Mouse (Mus musculus) cerebellum, postnatal 36 days (tissue): ENCODE results near the gene A3galt2.
A peak's percentile ranks its signal among the peaks of the same experiment; 100 is the strongest.

ENCODE experiments used
- DNase-seq, 2 experiments: peaks; one replicate each; pipeline ENCODE4 v3.0.0; 2021 to 2022; ENCODE audit warnings: mixed read lengths in 2 of 2

A3galt2 gene

DNA sequence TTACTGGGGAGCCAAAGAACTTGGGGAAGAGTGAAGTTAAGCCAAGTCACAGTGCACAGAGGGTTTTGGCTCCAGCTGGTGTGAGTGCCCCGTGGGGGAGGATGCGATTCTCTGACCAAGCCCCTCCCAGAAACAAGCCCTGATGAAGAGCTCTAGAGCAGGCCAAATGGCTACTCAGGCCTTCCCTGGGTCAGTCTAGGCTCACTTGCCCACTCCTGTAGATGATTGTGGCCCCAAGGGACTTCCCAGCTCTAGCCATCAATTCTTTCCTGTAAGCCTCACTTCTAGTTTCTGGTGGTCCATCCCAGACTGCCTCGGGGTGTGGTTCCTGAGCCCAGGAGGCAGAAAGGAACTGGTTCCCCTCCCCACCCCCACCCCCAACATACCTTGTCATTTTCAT lies at the start of gene A3galt2:
A3galt2 (plus strand) TSS at position 301 of the 400 bp plus-strand sequence.
- no peak for DNase-seq

DNA sequence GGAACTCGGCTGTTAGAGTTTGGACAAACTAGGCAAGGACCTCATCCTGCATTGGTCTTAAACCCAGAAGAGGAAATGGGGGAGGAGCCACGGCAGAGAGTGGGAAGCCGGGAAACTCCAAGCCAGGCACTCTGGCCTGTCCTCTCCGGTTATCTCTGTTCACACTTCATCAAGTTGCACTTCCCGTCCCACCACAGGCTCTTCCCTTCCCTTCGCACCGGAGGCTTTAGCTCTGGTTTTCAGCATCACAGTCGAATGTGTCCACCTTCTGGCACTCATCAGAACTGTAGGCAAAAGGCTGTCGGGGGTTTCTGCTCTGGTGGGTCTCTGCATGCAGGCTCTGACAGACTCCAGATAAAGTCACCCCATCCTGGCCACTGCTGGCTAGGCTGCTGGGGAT lies 48.5 kb upstream of the A3galt2 start:
- DNase-seq: no peak

DNA sequence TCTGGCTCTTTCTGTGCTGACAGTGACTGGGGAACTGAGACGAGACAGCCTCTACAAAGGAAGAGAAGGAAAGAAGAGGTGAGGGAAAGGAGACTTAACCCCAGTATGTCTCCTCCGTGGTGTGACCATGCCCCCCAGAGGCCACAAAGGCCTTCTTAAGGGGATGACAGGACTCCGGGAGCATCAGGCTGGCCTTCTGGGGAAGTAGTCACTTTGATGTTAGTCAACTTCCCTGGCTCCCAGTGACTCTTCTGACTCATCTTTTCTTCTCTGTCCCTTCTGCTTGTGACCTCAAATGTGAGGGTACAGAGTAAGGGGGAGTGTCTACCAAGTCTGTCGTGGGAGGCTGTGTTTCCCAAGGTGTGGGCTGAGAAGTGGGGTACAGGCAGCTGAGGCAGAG lies 47.8 kb upstream of the A3galt2 start:
- no peak for DNase-seq

DNA sequence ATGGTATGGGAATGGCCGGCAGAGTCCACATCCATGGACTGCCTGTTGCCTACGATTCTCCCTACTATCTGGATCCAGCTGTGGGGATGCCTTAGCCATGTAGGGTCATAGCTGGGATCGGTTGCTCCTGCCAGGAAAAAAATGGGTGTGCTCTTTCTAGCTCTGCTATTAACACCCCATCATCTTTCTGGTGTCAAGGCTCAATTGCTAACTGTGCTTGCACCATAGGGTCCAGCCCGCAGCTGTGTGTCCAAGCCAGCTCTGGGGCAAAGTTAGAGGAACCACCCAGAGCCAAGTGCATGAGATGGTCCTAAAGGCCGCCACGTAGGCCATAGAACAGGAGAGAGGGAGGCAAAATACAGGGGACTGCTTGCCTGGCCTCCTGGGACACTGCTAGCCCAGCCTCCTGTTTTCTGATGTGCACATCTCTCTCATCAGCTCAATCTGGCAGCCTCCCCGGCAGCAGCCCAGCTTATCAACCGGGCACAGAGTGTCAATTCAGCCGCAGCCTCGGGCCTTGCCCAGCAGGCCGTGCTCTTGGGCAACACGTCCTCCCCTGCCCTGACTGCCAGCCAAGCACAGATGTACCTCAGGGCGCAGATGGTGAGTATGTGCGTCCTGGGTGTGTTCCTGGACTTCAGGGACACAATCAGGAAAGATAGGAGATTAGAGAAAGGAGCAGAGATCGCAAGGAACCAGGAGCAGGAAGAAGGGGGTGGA lies 45.9 kb upstream of the A3galt2 start:
- DNase-seq: peak; percentile 43 to 47

DNA sequence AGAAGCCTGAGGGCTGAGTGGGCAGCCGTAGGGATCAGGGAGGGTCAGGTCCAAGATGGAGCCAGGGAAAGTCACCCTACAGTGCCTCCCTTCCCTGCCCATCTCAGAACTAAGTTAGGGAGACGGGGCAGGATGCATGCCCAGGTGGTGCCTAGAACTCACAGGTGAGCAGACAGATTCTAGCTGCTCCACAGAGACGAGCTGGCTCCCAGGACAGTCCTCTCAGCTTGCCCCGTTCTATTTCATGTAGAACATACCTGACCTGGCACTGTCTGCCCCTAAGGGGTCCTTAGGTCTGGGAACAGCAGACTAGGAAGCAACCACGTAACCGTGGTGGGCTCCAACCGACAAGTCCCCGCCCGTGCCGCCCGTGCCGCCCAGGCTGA lies 45.4 kb upstream of the A3galt2 start:
- no peak for DNase-seq

DNA sequence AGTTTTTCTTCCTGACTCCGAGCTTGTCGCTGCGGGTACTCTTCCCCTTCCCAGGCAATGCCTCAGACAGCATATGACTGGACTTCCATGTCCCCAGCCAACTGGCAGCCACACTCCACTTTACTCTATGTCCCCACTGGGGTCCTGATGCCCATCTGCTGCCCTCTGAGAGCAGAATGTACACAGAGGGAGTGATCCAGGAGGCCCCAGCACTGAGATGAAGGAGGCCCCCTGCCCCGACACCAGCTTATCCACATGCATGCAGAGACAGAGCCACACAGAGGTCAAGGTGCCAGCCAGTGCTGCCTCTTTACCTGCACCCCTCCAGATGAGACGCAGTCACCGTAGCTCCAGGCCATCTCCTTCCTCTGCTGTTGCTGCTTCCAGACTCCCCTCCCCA lies 44.9 kb upstream of the A3galt2 start:
- DNase-seq: peak; percentile 45 to 49

DNA sequence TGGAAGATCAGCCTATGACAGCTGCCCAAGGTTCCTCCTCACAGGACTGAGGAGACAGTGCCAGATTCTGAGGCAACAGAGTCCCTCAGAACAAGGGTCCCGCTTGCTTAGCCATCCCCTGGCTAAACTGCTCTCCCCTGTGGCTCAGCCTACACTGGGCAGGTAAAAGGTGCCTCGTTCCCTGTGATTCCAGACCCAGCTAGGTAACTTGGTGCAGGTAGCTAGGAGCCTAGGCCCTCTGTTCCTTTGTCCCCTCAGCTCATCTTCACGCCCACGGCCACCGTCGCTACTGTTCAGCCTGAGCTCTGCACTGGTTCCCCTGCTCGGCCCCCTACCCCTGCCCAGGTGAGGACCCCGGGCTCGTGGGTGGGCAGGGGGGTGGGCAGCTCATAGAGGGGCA lies 44.4 kb upstream of the A3galt2 start:
- no peak for DNase-seq

DNA sequence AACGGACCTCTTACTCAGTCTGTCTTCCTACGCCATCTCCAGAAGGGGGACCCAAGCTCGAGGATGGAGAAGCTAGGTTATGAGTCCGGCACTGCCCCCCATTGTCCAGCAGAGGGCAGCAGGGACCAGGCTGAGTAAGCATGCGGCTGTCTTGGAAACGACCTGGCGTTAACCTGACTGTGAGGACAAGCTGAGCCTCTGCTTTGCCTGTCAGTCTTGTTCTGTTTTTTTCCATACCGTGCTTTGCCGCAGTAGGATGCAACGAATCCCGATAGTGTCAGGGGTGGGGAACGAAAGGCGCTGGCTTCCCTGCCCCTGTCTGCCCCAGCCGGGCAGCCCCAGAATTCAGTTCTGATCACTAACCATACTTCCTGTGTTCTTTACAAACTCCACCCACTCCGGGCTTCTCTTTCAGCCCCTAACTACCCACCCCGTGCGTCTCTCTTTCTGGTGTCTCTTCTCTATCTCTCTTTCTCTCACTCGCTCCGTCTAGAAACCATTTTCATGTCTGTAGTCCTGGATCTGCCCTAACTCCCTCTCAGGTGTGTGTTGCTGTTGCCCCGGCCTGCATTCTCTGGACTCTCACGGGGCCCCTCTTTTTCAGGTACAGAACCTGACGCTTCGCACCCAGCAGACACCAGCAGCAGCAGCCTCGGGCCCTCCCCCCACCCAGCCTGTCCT lies 43.6 kb upstream of the A3galt2 start:
- peak; percentile 94 to 98 for DNase-seq

DNA sequence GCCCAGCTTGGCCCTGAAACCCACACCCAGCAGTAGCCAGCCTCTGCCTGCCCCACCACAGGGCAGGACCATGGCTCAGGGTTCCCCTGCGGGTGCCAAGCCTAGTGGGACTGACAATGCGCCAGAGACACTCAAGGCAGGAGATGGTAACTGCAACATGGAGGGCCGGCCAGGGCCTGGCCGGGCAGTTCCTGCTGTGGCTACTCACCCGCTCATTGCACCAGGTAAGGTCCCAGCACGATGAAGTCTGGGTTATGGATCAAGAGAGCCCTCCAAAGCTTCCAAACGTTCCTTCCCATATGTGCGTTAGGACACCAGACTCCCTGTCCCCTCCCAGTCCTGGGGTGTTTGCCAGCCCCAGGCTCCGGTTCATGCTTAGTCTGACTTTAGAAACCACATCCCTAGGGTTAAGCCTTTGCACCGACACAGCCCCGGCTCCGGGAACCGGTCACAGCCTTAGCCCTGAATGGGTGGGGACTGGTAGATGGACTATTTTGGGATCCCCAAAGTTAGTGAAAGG lies 43.0 kb upstream of the A3galt2 start:
- peak in 1 of 2 experiments; percentile 41 for DNase-seq

DNA sequence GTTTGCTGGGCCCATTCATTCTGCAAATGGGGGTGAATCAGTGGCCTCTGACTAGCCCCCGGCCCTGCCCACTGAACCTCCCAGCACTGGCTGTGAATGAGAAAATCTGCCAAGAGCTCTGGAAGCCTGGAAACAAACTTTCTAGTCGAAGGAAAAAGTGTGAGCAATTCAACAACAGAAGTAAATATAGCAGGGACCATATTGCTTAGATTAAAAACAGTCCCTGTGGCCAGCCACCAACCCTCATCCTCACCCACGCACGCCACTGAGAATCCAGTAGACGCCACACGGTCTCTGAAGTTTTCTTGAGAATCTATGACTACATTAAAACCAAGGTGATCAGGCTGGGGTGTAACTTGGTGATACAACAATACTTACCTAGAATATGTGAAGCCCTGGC lies 42.2 kb upstream of the A3galt2 start:
- DNase-seq: no peak

DNA sequence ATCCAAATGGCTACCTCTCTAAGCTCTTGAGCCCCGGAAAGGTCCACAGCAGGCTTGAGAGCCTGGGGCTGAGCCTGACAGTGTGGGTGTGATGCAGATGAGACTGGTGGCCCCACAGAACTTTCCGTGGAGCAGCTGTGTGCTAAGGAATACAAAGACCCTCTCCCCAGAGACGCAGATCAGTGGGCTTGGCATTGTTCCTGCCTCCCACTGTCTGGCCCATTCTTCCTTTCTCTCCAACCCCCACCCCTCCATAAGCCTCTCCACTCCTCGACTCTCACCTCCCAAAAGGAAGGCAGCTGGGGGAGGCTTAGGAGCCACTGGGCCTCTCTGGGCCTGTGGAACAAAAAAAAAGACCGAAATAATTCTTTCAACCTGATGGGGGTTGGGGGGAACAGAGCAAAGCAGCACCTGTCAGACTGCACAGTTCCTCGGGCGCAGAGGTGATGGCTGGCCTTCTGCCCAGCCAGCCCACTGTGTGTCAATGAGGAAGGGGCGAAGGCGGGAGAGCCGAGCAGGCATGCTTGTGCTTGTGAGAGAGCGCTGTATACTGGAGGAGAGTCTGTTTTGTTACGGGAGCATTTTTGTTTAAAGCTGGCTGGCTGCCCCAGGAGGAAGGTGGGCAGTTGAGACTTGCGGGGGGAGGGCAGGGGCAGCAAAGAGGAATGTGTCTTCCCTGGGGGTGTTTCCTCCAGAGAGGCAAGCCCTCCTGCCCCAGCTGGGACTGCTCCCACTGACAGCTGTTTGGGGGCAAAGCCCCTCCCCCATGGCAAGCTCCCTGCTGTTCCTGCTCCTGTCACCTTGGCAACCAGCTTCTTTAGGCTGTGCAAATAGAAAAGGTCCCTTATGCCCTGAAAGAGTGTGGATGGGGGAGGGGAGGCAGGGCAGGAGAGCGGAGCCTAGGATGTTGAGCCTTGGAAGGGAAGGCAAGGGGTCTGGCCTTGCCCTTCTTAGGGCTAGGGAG lies 39.6 kb upstream of the A3galt2 start:
- DNase-seq: peak; percentile 51 to 67

DNA sequence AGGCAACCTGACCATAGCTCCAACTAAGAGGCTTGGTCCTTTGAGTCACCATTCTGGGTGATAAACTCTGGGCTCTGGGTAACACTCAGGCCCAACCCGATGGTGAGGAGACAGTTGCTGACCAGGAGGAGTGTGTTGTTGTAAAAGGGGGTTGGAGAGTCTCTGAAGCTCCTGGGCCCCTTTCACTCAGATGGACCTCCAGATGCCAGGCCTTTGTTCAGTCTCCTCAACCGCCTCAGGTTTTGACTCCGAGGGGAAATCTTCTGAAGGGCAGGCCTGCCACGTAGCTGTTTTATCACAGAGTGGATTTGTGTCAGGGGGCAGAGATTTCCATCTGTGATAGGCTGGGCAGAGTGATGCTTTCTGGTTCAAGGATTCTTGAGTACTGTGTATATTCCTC lies 38.9 kb upstream of the A3galt2 start:
- no peak for DNase-seq

DNA sequence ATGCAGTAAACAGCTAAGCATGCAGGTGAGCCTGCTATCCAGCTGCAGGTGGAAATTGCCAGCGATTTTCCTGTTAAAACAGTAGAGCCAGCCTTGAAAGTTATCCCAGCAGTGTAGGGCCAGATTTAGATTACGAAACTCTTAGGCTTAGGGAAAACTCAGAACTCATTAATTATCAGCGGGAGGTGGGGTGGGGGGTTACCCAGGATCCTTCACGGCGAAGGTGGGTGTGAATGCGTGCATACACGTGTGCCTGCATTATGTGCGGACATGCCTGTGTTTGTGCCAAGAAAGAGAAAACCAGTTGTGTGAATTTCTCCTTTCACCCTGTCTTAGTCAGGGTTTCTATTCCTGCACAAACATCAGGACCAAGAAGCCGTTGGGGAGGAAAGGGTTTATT lies 38.4 kb upstream of the A3galt2 start:
- DNase-seq: no peak

DNA sequence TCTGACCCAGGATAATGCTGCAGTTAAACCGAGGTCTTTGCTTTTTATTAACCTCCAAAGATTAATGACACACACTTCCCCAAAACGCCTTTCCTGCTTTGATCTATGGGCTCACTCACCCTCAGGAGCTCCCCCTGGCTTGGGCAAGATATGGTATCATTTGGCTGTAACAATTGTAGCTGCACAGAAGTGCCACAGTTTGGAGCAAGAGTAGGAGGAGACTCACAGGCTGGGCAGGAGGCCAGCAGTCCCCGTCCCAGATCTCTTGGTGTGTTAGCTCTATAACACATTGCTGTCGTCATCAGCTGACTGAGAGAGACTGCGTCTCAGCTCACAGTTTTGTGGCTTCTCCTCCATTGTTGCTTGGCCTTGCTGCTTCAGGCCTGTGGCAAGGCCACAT lies 35.1 kb upstream of the A3galt2 start:
- DNase-seq: peak; percentile 65 to 67

DNA sequence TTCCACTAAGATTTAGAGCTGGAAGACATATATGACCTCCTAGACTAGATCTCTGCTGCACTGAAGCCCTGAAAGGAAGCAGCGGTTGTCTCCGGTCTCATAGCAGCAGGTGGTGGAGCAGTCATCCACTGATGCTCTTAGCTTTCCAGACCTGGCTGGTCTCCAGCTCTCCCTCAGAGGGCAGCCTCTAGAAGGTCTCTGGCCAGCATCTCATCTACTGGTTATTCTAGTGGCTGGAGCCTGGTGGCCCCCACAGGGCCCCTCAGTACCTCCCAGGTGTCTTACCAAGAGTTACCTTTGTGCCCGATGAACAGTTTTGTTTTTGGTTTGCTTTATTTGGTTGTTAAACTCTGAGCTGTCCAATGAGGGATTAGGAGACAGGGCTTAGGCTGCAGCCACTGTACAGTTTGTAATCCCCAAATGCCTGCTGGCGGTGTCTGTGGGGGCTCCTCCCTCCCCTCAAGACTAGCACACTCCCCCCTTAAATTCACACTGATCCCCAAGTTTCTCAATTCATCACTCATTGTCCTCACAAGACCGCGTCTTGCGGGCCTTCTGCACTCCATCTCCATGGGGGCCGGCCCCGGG lies 34.0 kb upstream of the A3galt2 start:
- DNase-seq: peak; percentile 74 to 75

DNA sequence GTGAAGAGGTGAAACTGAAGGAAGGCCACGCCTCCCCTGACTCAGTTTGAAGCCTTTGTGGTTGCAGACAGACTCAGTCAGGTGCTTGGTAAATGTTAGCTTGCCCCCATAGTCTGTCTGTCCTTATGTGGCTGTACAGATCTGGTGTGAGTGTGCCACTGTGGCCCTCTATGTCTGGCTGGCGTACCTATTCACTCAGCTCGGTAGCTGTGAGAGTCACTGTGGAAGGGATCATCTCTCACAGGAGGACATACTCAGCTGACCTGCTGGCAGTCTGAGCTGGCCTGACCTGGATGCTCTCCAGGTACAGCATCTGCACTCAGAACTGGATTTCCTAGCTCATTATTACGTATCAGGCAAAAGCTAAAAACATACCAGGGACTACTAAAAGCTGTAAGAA lies 33.4 kb upstream of the A3galt2 start:
- DNase-seq: peak in 1 of 2 experiments; percentile 56

DNA sequence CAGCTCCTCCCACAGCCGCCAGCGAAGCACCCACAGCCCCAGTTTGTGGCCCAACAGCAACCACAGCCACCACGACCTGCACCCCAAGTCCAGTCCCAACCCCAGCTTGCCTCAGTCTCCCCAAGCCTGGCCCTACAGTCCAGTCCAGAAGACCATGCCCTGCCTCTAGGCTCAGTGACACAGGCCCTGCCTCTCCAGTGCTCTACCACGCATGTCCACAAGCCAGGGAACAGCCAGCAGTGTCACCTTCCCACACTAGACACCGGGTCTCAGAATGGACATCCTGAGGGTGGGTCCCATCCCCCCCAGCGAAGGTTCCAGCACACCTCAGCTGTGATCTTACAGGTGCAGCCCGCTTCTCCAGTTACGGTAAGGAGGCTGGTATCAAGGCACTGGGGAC lies 32.2 kb upstream of the A3galt2 start:
- no peak for DNase-seq

DNA sequence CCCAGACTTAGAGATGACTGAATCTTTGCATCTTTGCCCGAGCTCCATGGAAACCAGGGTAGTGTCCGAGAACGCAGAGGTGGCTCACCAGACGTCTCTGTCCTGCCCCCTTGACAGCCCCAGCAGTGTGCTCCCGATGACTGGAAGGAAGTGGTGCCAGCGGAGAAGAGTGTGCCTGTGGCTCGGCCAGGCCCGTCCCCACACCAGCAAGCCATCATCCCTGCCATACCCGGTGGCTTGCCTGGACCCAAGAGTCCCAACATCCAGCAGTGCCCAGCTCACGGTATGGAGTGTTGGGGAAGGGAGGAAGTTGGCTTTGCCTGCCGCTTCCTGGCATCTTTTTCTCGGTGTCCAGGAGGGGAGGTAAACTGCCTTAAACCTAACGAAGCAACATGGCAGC lies 31.7 kb upstream of the A3galt2 start:
- no peak for DNase-seq

DNA sequence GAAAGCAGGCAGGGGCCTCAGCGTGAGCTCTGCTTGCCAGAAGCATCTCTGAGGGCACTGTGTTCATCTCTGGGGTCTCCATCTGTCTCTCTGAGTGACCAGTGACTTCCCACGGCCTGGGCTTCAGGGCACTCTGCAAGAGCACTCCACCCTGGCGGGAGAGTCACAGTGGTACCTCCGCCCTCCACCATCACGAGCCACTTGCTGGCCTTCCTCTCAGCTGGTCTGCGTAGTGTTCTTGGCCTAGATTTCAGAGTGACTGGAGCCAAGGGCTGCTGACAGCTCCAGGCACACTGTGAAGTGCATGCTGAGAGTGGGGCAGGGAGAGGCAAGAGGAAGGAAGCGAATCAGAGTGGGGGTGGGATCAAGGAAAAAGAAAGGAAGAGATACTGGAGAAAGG lies 31.1 kb upstream of the A3galt2 start:
- DNase-seq: peak; percentile 78 to 81

DNA sequence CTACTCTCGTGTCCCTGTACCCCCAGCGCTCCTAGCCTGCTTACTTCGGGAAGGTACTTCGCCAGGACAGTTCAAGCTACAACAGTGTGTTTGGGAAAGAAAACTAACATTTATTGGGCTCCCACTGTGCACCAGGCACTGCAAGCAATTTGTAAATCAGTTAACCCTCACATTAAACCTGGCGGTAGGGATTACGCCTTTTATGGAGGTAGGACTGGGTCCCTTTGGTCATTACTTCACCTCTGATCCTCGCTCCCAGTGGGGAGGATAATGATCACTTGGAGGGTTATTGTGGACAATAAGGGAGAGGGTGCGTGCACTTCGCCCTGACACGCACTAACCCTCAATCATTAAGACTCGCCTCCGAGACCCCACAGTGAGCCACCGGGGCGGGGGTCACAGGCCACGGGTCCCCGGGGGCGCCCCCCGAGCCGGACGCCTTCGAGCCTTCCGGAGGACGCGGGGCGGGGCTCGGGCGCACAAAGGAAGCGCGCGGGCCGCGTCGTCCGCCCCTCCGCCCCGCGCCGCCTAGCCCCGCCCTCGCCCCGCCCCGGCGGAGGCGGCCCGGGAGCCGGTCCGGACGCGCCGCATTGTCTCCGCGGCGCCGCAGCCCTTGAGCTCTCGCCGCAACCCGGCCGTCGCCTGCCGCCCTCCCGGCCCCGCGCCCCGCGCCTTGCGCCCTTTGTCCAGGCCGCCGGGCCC lies 28.0 kb upstream of the A3galt2 start:
- DNase-seq: peak; percentile 80 to 89

DNA sequence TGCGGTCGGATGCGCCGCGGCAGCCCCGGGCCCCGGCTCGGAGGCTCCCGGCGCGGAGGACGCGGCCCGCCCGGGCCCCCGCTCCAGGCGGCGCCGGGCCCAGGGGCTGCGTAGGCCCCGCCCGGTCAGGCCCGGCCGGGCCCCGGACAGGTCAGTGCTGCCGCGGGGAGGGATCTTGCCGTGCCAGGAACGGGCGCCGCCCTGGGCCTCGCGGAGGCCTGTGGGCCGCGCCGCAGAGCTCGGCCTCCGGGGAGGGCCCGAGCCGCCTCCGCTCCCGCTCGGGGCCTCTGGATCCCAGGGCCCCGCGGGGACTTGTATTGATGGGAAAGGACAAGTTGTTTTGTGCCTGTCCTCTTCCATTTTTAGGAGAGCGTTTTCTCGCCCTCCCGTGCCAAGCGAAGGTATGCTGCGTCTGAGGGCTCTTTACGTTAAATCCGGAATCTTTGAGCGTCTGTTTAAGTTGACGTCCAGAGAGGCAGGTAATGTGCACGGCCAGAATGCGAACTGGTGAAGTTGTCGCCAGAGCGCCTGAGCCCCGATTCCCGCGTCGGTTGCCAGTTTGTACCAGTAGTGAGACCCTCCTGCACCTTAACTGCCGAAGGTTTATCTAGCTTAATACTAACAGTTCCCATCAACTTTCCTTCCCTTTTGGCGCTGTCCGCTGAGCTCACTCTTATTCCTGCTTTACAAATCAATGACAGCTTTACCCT lies 27.3 kb upstream of the A3galt2 start:
- DNase-seq: peak; percentile 52 to 62
